Mouse (Mus musculus) NIH3T3 (cell line): ENCODE measurements around the gene Rinl.
A peak's percentile ranks its signal among the peaks of the same experiment; 100 is the strongest.

Source experiments
- DNase-seq: peaks from one replicate; pipeline ENCODE4 v3.0.0-alpha.2; 2012; ENCODE audit warnings: low read depth

Gene Rinl

DNA sequence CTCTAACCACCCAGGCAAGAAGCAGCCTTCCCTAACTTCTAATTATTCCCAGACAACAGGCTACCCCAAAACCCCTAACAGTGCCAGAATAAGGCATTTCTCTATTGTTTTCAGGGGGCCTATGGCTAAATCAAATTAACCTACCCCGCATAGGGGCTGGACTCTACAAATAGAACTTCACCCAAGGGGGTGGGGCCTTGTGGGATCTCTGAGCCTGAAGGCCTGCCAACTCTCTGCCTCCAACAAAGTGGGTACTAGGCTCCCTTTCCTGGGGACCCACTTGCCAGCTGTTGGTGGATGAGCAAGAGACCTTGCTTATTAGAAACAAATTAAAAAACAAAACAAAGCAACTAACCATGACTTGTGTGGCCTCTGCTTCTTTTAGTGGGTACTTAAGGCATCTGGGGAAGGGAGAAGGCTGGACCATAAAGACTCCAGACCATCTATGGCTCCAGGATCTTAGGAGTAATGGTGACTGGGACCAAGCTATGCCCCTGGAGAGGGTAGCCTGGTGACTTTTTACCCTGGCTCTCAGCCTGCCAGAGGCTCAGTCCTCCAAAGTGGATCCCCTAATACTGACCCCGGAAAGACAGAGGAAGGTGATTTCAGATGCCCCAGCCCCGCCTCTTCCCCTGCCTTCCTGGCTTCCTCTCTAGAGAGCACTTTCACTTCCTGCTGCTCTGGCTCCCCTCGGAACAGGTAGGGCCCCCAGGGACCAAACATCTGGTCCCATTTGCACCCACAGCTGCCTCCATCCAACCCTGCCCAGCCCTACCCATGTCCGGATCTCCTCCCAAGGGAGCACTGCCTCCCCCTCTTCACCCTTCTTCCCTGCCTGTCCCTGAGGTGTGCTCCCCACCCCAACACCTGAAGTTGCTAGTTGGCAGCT, at the start of gene Rinl:
Gene Rinl (plus strand): TSS at position 663 of the 889 bp plus-strand sequence.
- DNase-seq, result no peak

DNA sequence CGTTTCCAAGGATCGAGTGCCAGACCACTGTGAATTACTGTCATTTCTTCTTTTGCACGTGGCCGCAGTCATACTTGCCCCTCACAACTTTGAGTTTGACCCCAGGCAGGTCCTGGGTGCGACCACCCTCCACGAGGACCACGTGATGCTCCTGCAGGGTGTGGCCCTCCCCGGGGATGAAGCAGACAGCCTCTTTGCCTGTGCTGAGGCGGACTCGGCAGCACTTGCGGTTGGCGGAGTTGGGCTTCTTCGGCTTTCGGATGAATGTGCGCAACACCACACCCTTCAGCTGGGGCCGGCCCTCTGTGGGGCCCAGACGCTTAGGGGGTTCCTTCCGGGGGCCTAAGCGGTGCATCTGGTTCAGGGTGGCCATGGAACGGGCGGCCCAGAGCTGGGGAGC, 48.9 kb upstream of the Rinl start:
- no peak for DNase-seq

- peak; percentile 39 for DNase-seq
Measured at GRCm38 (mm10) chr7:28740949-28741348, 47.8 kb upstream of the Rinl start.

DNA sequence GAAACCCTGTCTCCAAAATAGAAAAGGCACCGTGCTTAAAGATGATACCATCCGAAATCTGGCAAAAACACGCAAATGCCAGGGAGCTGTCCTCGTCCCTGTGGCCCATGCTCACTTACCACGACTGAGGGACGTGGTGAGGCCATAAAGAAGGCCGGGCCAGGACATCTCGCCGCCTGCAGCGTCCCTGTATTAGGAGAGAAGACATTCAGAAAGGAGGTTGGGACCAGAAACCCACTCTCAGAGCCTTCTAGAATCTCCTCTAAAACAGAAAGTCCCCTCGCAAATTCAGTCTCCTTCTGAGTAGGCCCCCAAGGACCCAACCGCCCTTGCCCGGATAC, 47.4 kb upstream of the Rinl start:
- no peak for DNase-seq

DNA sequence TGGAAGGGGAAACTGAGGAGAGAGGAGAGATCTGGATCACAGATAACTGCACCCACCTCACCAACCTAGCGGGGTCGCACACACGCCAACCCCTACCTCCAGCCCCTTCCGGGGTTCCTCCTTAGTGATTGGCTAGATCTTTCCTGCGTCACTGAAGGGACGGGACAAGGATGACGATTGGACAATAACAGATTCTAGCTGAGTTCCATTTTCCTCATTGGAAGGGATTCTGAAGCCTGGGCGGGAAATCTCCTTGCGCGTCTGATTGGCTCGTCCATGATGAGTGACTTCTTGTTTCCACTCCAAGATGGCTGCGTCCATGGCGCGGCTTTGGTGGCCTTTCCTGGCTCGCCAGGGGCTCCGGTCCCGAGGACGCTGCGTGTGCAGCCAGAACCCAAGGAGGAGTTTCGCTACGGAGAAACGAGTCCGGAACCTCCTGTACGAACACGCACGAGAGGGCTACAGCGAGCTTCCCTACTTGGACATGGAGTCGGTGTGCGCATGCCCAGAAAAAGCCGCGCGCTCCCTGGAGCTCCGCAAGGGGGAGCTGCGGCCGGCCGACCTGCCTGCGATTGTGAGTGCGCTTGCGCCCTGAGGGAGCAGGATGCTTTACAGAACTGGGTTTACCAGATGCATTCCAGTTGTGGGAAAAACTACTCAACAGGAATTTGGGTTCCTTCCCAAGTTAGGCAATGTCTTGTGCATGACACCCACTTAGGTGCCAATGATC, 46.9 kb upstream of the Rinl start, which contains the start of the genes Mrps12 and Sars2:
Gene Mrps12 (minus strand): TSS at position 112 of the 730 bp plus-strand sequence.
Gene Sars2 (plus strand): TSS at position 284 of the 730 bp plus-strand sequence.
- DNase-seq, result peak; percentile 97

DNA sequence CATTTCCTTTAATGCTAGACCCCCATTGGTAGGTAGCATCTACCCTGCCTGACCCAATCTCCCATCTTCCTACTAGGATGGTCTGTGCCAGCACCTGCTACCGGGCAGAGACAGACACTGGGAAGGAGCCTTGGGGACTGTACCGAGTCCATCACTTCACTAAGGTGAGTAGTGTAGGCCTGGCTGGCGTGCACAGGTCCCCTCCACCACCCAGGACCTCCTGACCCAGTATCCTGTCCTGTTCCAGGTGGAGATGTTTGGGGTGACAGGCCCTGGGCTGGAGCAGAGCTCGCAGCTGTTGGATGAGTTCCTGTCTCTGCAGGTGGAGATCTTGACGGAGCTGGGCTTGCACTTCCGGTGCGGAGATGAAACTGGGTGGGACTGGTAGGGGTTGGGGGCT, 38.8 kb upstream of the Rinl start:
- no peak for DNase-seq

DNA sequence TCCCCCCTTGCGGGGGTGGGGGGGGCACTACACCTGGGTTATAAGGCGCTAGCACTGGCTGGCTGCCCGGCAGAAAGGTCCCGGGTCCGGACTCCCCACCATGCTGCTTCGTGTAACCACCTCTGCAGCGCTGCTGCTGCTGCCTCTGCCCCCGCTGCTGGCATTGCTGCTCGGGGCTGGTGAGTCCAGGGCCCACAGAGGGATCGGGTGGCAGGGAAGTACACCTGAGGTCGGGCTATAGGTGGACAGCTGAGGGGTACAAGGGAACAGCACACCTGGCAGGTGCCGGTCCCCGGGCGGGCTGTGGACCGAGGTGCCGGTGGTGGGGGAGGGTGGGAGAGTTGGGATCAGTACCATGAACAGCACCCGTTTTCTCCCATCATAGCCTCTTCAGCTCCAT, 32.7 kb upstream of the Rinl start, which contains the start of gene Ccer2:
Gene Ccer2 (plus strand): TSS at position 96 of the 400 bp plus-strand sequence.
- no peak for DNase-seq

- no peak for DNase-seq
Measured at GRCm38 (mm10) chr7:28758623-28759022, 30.1 kb upstream of the Rinl start.

DNA sequence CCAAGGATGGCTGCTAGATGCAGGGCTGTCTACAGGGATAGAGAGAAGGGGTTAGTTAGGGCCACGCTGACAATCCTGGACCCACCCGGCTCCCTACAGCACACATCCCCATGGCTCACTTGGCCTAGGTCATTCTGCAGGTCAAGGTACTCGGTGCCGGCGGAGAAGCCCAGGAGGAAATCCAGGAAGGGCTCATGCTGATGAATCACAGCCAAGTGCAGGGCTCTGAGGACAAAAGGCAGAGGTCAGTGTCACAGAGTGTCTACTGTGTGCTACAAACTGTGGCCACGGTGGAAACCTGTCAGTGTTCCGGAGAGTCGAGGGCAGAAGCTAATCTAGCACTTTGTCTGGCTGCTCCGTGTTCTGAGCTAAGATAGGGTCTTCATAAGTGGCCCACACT, 26.9 kb upstream of the Rinl start:
- no peak for DNase-seq

GRCm38 (mm10) chr7:28765211-28765610, 23.6 kb upstream of the Rinl start:
- peak; percentile 35 for DNase-seq

- DNase-seq, result peak; percentile 98
Measured at GRCm38 (mm10) chr7:28766173-28766879, 22.4 kb upstream of the Rinl start, which contains the start of gene Sirt2. Gene Sirt2, plus strand, starts transcription at chr7:28766735.

- DNase-seq, result peak; percentile 24
Measured at GRCm38 (mm10) chr7:28766910-28767309, 21.9 kb upstream of the Rinl start.

DNA sequence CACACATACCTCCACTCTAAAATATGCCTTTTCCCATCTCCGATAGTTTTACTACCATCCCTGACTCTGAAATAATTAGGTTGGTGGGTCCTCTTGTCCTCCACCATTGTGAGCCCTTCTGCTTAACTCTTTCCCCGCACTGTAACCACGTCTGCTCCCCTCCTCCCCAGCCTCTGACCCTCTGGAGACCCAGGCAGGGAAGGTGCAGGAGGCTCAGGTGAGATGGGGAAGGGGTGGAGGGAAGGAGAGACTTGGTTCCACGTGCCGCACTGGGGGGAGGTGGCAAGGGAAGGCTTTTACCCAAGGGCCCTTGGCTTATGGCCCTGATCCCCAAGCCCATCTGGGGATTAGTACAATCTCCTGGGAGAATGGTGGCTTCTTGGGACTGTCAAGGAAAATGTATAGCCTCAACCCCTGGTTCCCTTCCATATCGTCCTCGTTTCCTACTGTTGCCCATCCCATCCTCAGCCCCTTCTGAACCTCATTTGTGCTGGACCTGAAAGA, 21.3 kb upstream of the Rinl start, which contains the start of gene Nfkbib:
Gene Nfkbib (minus strand): TSS at position 51 of the 504 bp plus-strand sequence.
- DNase-seq, result no peak

GRCm38 (mm10) chr7:28769414-28769958, 19.3 kb upstream of the Rinl start:
- no peak for DNase-seq

DNA sequence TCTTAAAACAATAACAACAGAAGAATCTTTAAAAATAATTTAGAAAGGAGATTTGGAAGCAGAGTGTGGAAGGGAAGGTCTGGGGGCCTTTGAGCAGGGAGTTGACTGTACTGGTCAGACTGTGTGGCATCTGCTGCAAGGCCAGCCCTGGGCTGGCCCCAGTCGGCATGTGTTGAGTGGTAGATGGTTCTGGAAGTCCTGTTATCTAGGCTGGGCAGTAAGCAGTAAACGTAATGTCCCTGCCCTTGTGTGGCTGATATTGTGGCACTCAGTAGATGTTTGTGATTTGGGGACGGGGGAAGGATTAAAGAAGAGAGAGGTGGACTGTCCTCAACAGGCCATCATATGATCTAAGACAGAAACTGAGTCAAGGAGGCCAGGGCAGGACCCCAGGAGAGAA, 18.5 kb upstream of the Rinl start:
- no peak for DNase-seq

DNA sequence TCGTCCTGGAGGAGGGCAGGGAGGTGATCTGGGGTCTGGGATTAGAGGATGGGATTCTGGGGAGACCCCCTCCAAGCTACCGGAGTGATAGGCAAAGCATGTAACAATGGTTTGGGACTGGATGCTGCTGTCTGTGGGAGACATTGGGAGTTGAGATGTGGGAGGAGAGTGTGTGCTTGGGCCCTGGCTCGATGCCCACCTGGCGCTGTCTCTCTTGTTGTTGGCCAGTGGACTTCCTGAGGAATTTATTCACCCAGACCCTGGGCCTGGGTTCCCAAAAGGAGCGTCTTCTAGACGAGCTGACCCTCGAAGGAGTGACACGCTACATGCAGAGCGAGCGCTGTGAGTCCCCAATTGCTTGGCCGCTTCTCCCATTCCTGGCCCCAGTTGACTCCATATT, 16.9 kb upstream of the Rinl start:
- DNase-seq, result no peak

DNA sequence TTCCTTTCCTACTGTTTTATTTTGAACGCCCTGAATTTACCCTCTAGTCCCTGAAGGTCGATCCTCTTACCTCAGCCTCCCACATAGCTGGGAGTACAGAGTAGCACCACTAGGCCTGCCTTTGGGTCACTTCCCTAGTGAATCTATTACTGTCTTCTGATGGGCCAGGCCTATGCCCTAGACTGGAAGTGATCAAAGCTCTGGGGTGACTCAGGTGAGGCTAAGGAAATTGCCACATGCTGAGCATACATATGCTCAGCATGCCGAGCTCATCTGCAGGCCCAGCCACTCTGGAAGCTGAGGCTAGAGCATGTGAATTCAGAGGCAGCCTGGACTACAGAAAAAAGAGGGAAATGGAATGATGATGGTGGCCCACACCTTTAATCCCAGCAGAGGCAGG, 15.6 kb upstream of the Rinl start:
- no peak for DNase-seq

DNA sequence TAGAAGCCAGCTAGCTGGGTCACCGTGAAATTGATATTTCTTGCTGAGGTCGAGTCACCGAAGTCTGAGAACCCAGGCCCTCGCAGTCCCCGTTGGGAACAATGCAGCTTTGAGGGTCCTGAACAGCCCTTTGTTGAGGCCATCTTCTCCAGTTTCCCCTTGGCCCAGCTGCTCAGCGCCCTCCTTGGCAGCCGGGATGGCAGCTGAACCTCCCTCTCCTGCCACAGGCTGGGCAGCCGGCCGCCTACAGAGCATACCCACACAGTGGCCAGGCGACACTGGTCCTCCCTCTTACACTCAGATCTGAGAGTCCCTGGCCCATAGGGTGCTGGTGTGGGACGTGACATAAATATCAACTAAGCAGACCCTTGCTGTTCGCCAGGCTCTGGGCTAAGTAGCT, 14.6 kb upstream of the Rinl start:
- DNase-seq, result no peak

DNA sequence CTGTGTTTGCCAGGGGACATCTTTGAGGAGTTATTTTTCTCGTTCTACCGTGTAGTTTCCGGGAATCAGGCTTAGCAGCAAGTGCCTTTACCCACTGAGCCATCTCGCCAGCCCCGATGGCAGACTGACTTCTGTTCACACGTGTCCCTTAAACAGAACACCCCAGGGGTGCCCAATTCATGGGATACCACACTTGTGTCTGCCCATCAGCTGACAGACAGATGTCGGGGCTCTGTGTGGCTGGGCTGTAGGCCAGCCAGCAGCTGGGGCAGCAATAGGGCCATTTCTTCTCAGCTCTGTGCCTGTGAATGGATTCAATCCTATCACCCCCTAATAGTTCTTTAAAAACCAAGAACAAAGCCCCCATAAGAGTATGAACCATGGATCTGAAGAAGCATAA, 13.6 kb upstream of the Rinl start:
- DNase-seq, result no peak

DNA sequence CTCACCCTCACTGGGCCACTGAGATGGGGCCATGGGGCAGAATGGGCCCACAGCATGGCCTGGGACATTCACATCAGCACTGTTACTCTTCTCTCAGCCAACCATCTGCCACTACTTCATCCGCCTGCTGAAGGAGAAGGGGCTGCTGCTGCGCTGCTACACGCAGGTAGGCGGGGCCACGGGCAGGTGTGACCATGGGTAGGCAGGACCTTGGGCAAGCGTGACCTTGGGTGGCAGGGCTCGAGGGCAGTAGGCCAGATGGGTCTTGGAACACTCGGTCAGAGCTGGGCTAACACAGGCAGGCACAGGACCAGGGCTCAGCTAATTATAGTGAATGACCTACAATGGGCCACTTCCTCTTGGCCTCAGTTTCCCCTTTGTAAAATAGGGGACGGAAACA, 9.9 kb upstream of the Rinl start:
- DNase-seq, result no peak

- DNase-seq, result peak; percentile 98
Measured at GRCm38 (mm10) chr7:28780067-28780658, 8.6 kb upstream of the Rinl start.
